Mouse (Mus musculus): ENCODE measurements around the gene Ctdsp2. TPM values are rescaled to one million over a fixed set of nuclear protein-coding genes. Genes with fewer than 3 reads are reported as not detected.

The Ctdsp2 gene
- polyA plus RNA-seq, 1 experiment from 2014 or later = 70.5 TPM

- no peak overlapping the region for H3K9ac ChIP-seq (replicated peaks; ENCODE audit: low read length)
- H3K9me3 ChIP-seq (ENCODE audit: low read length) = peaks cover 10% of the 10 kb centered on the region
- H3K4me3 ChIP-seq (ENCODE audit: low read length) = no peak overlapping the region
- no peaks in the 10 kb centered on the region for H3K36me3 ChIP-seq (ENCODE audit: insufficient read depth, low read length)
- 33% methylated on average over 7 of the region's 7 CpGs for WGBS
- no peak for ATAC-seq (ENCODE audit: low FRiP score, low TSS enrichment)
- H3K4me1 ChIP-seq (ENCODE audit: insufficient read depth, low read length) = peaks cover 5% of the 10 kb centered on the region
- no peak overlapping the region for H3K27ac ChIP-seq (ENCODE audit: low read length)
- H3K4me2 ChIP-seq (replicated peaks; ENCODE audit: low read depth, low read length) = no peak overlapping the region
- H3K27me3 ChIP-seq (ENCODE audit: insufficient read depth, low read length) = no peaks in the 10 kb centered on the region
Measured at GRCm38 (mm10) chr10:126940949-126941348, 37.6 kb upstream of the Ctdsp2 start.

- no peaks in the 10 kb centered on the region for H3K27me3 ChIP-seq (ENCODE audit: insufficient read depth, low read length)
- 86% methylated on average over 5 of the region's 5 CpGs for WGBS
- no peaks in the 10 kb centered on the region for H3K36me3 ChIP-seq (ENCODE audit: insufficient read depth, low read length)
- ATAC-seq (ENCODE audit: low FRiP score, low TSS enrichment) = no peak
- H3K4me3 ChIP-seq (ENCODE audit: low read length) = no peak overlapping the region
- H3K4me1 ChIP-seq (ENCODE audit: insufficient read depth, low read length) = peaks cover 8% of the 10 kb centered on the region
- H3K9me3 ChIP-seq (ENCODE audit: low read length) = 0 out of 2 replicates have a peak, but pooled peaks cover 7% of the 10 kb centered on the region
- H3K4me2 ChIP-seq (replicated peaks; ENCODE audit: low read depth, low read length) = no peak overlapping the region
- no peak overlapping the region for H3K9ac ChIP-seq (replicated peaks; ENCODE audit: low read length)
- no peak overlapping the region for H3K27ac ChIP-seq (ENCODE audit: low read length)
Measured at GRCm38 (mm10) chr10:126945531-126945930, 33.0 kb upstream of the Ctdsp2 start.

- Histone ChIP-seq H3K9ac (replicated peaks; ENCODE audit: low read length) (0 out of 2 replicates have a peak overlapping the region, but pooled peaks have one; percentile 17), H3K36me3 (ENCODE audit: insufficient read depth, low read length) (no peaks in the 10 kb centered on the region), H3K4me1 (ENCODE audit: insufficient read depth, low read length) (peaks cover 8% of the 10 kb centered on the region), H3K27ac (ENCODE audit: low read length) (no peak overlapping the region), H3K4me2 (replicated peaks; ENCODE audit: low read depth, low read length) (no peak overlapping the region), H3K4me3 (ENCODE audit: low read length) (no peak overlapping the region), H3K9me3 (ENCODE audit: low read length) (0 out of 2 replicates have a peak, but pooled peaks cover 7% of the 10 kb centered on the region), H3K27me3 (ENCODE audit: insufficient read depth, low read length) (no peaks in the 10 kb centered on the region)
- WGBS = 27% methylated on average over 5 of the region's 5 CpGs
- ATAC-seq (ENCODE audit: low FRiP score, low TSS enrichment) = 0 out of 2 replicates have a peak, but pooled peaks have one; percentile 20
Measured at GRCm38 (mm10) chr10:126949824-126950223, 28.7 kb upstream of the Ctdsp2 start.

GRCm38 (mm10) chr10:126950572-126950971 lies 27.9 kb upstream of the Ctdsp2 start:
- ATAC-seq (ENCODE audit: low FRiP score, low TSS enrichment) = no peak
- no peaks in the 10 kb centered on the region for H3K36me3 ChIP-seq (ENCODE audit: insufficient read depth, low read length)

GRCm38 (mm10) chr10:126952375-126952774 lies 26.1 kb upstream of the Ctdsp2 start:
- H3K27ac ChIP-seq (ENCODE audit: low read length) = no peak overlapping the region
- no peak overlapping the region for H3K4me2 ChIP-seq (replicated peaks; ENCODE audit: low read depth, low read length)
- no peak overlapping the region for H3K4me3 ChIP-seq (ENCODE audit: low read length)
- 72% methylated on average over 1 of the region's 1 CpGs for WGBS
- no peaks in the 10 kb centered on the region for H3K27me3 ChIP-seq (ENCODE audit: insufficient read depth, low read length)
- no peak for ATAC-seq (ENCODE audit: low FRiP score, low TSS enrichment)
- H3K4me1 ChIP-seq (ENCODE audit: insufficient read depth, low read length) = peaks cover 12% of the 10 kb centered on the region
- H3K9me3 ChIP-seq (ENCODE audit: low read length) = no peaks in the 10 kb centered on the region
- H3K9ac ChIP-seq (replicated peaks; ENCODE audit: low read length) = no peak overlapping the region
- no peaks in the 10 kb centered on the region for H3K36me3 ChIP-seq (ENCODE audit: insufficient read depth, low read length)

More at GRCm38 (mm10) chr10:126950572-126950971, 27.9 kb upstream of the Ctdsp2 start:
- Histone ChIP-seq H3K27me3 (ENCODE audit: insufficient read depth, low read length) (no peaks in the 10 kb centered on the region), H3K9ac (replicated peaks; ENCODE audit: low read length) (no peak overlapping the region), H3K9me3 (ENCODE audit: low read length) (0 out of 2 replicates have a peak, but pooled peaks cover 7% of the 10 kb centered on the region), H3K4me3 (ENCODE audit: low read length) (no peak overlapping the region), H3K27ac (ENCODE audit: low read length) (no peak overlapping the region), H3K4me1 (ENCODE audit: insufficient read depth, low read length) (peaks cover 8% of the 10 kb centered on the region), H3K4me2 (replicated peaks; ENCODE audit: low read depth, low read length) (no peak overlapping the region)
- WGBS = 79% methylated on average over 4 of the region's 4 CpGs

GRCm38 (mm10) chr10:126953029-126953471 lies 25.5 kb upstream of the Ctdsp2 start:
- no peak for ATAC-seq (ENCODE audit: low FRiP score, low TSS enrichment)
- Histone ChIP-seq H3K9me3 (ENCODE audit: low read length) (no peaks in the 10 kb centered on the region), H3K36me3 (ENCODE audit: insufficient read depth, low read length) (no peaks in the 10 kb centered on the region), H3K27me3 (ENCODE audit: insufficient read depth, low read length) (no peaks in the 10 kb centered on the region), H3K9ac (replicated peaks; ENCODE audit: low read length) (no peak overlapping the region), H3K4me2 (replicated peaks; ENCODE audit: low read depth, low read length) (no peak overlapping the region), H3K4me3 (ENCODE audit: low read length) (no peak overlapping the region), H3K4me1 (ENCODE audit: insufficient read depth, low read length) (peaks cover 18% of the 10 kb centered on the region), H3K27ac (ENCODE audit: low read length) (peak overlapping the region; percentile 65)
- WGBS = 80% methylated on average over 3 of the region's 3 CpGs

GRCm38 (mm10) chr10:126956692-126957358 lies 21.7 kb upstream of the Ctdsp2 start:
- no peak overlapping the region for H3K4me3 ChIP-seq (ENCODE audit: low read length)
- 0 out of 2 replicates have a peak overlapping the region, but pooled peaks have one; percentile 8 for H3K4me2 ChIP-seq (replicated peaks; ENCODE audit: low read depth, low read length)
- H3K9ac ChIP-seq (replicated peaks; ENCODE audit: low read length) = peak overlapping the region; percentile 2
- H3K27ac ChIP-seq (ENCODE audit: low read length) = peak overlapping the region; percentile 5; the same call in 1 of the 2 replicates
- peaks cover 15% of the 10 kb centered on the region for H3K4me1 ChIP-seq (ENCODE audit: insufficient read depth, low read length)
- no peaks in the 10 kb centered on the region for H3K9me3 ChIP-seq (ENCODE audit: low read length)
- no peak for ATAC-seq (ENCODE audit: low FRiP score, low TSS enrichment)
- no peaks in the 10 kb centered on the region for H3K36me3 ChIP-seq (ENCODE audit: insufficient read depth, low read length)
- WGBS = 25% methylated on average over 15 of the region's 15 CpGs
- H3K27me3 ChIP-seq (ENCODE audit: insufficient read depth, low read length) = no peaks in the 10 kb centered on the region

- peak; percentile 57 for ATAC-seq (ENCODE audit: low FRiP score, low TSS enrichment)
Measured at GRCm38 (mm10) chr10:126957359-126958107, 21.0 kb upstream of the Ctdsp2 start.

GRCm38 (mm10) chr10:126960496-126960895 lies 18.0 kb upstream of the Ctdsp2 start:
- Histone ChIP-seq H3K27ac (ENCODE audit: low read length) (no peak overlapping the region), H3K9me3 (ENCODE audit: low read length) (no peaks in the 10 kb centered on the region), H3K4me3 (ENCODE audit: low read length) (no peak overlapping the region), H3K9ac (replicated peaks; ENCODE audit: low read length) (no peak overlapping the region), H3K4me1 (ENCODE audit: insufficient read depth, low read length) (peaks cover 35% of the 10 kb centered on the region), H3K4me2 (replicated peaks; ENCODE audit: low read depth, low read length) (no peak overlapping the region), H3K27me3 (ENCODE audit: insufficient read depth, low read length) (no peaks in the 10 kb centered on the region), H3K36me3 (ENCODE audit: insufficient read depth, low read length) (no peaks in the 10 kb centered on the region)
- ATAC-seq (ENCODE audit: low FRiP score, low TSS enrichment) = no peak
- WGBS = 79% methylated on average over 8 of the region's 8 CpGs

More at GRCm38 (mm10) chr10:126957359-126958107, 21.0 kb upstream of the Ctdsp2 start:
- Histone ChIP-seq H3K27me3 (ENCODE audit: insufficient read depth, low read length) (no peaks in the 10 kb centered on the region), H3K36me3 (ENCODE audit: insufficient read depth, low read length) (no peaks in the 10 kb centered on the region), H3K4me1 (ENCODE audit: insufficient read depth, low read length) (peaks cover 23% of the 10 kb centered on the region), H3K9ac (replicated peaks; ENCODE audit: low read length) (peak overlapping the region; percentile 22), H3K4me3 (ENCODE audit: low read length) (no peak overlapping the region), H3K27ac (ENCODE audit: low read length) (peak overlapping the region; percentile 5; the same call in 1 of the 2 replicates), H3K4me2 (replicated peaks; ENCODE audit: low read depth, low read length) (peak overlapping the region; percentile 42), H3K9me3 (ENCODE audit: low read length) (no peaks in the 10 kb centered on the region)
- WGBS = 6% methylated on average over 25 of the region's 25 CpGs
